Mouse (Mus musculus) limb, embryonic 15.5 days (tissue): ENCODE results near the gene Dlst. TPM values are rescaled to one million over a fixed set of nuclear protein-coding genes. Genes with fewer than 3 reads are reported as not detected.

Experiments used
- polyA plus RNA-seq: library from polyadenylated mRNA; unstranded; fragments of >200 nt; fragmentation: Nextera tagmentation; extraction: Ambion mirVana; gene quantifications from 2 replicates; pipeline ENCODE4 v1.2.1, GENCODE M21; 2015

Gene Dlst
- polyA plus RNA-seq, 1 experiment from 2014 or later, result 96.0 TPM

Other genes with a start within 250 kb of the Dlst start
- 7.1 and 8.7 TPM in 2 replicates for gene Ltbp2, start 234.3 kb upstream of the Dlst start, polyA plus RNA-seq
- 122 and 128 TPM in 2 replicates for gene Fcf1, start 139.9 kb upstream of the Dlst start, polyA plus RNA-seq
- 9.4 and 11.5 TPM in 2 replicates for gene Arel1, start 139.9 kb upstream of the Dlst start, polyA plus RNA-seq
- gene Ylpm1, start 114.5 kb upstream of the Dlst start, polyA plus RNA-seq, result 23.0 and 26.2 TPM in 2 replicates
- gene Prox2, start 74 bp upstream of the Dlst start, polyA plus RNA-seq, result 3.6 and 3.9 TPM in 2 replicates
- 0.53 and 0.88 TPM in 2 replicates for gene Rps6kl1, start 40.4 kb downstream of the Dlst start, polyA plus RNA-seq
- 15.5 and 18.4 TPM in 2 replicates for gene Pgf, start 67.0 kb downstream of the Dlst start, polyA plus RNA-seq
- 79.4 and 83.8 TPM in 2 replicates for gene Eif2b2, start 108.6 kb downstream of the Dlst start, polyA plus RNA-seq
- 8.1 and 9.4 TPM in 2 replicates for gene Mlh3, start 159.8 kb downstream of the Dlst start, polyA plus RNA-seq
- gene Acyp1, start 177.6 kb downstream of the Dlst start, polyA plus RNA-seq, result 41.8 and 42.0 TPM in 2 replicates
- 1.9 and 2.2 TPM in 2 replicates for gene Zc2hc1c, start 177.8 kb downstream of the Dlst start, polyA plus RNA-seq
- 17.4 and 23.1 TPM in 2 replicates for gene Nek9, start 228.5 kb downstream of the Dlst start, polyA plus RNA-seq